Mouse (Mus musculus): Measurements from ENCODE around the gene Ap2s1.

GRCm38 (mm10) chr7:16745373-16745772 is 7.2 kb downstream of the Ap2s1 start:
- TF ChIP-seq FLI1 (IDR thresholded peaks at IDR 0.05; ENCODE audit: low read length) (no peak), GATA1 (IDR thresholded peaks at IDR 0.05; ENCODE audit: borderline replicate concordance, low read length) (no peak)
